Mouse (Mus musculus) testis, adult 2 months (tissue): ENCODE results near the gene Lsm14a. TPM values are rescaled to one million over a fixed set of nuclear protein-coding genes. Genes with fewer than 3 reads are reported as not detected.

Source experiments
- H3K27ac ChIP-seq: fragments of 200-500 bp; 2 replicates; pipeline ENCODE4 v1.5.1; 2012; ENCODE audit warnings: low read depth, low read length; ENCODE audit not compliant: control insufficient read depth, insufficient read depth
- H3K27me3 ChIP-seq: fragments of 200-500 bp; 2 replicates; pipeline ENCODE4 v1.6.1; 2012; ENCODE audit warnings: mild to moderate bottlenecking, low read length, moderate library complexity; ENCODE audit not compliant: control insufficient read depth, insufficient read depth
- H3K36me3 ChIP-seq: fragments of 200-500 bp; 2 replicates; pipeline ENCODE4 v1.6.1; 2012; ENCODE audit warnings: mild to moderate bottlenecking, low read length; ENCODE audit not compliant: control insufficient read depth, insufficient read depth
- H3K4me1 ChIP-seq: fragments of 200-500 bp; 2 replicates; pipeline ENCODE4 v1.6.1; 2012; ENCODE audit warnings: low read length; ENCODE audit not compliant: control insufficient read depth, insufficient read depth
- H3K4me3 ChIP-seq: fragments of 200-500 bp; 2 replicates; pipeline ENCODE4 v1.5.1; 2012; ENCODE audit warnings: low read depth, mild to moderate bottlenecking, low read length, moderate library complexity, mixed read lengths; ENCODE audit not compliant: control insufficient read depth
- CTCF ChIP-seq: fragments of 200-500 bp; IDR thresholded peaks from 2 replicates; pipeline ENCODE4 v1.5.1; 2012; ENCODE audit warnings: low read depth, mild to moderate bottlenecking, inconsistent platforms, low read length, moderate library complexity; ENCODE audit not compliant: control insufficient read depth, insufficient read depth, insufficient replicate concordance
- POLR2A ChIP-seq: fragments of 200-500 bp; IDR thresholded peaks from 2 replicates; pipeline ENCODE4 v1.6.1; 2012; ENCODE audit warnings: low read depth, mild to moderate bottlenecking, inconsistent platforms, low read length, moderate library complexity; ENCODE audit not compliant: control insufficient read depth
- polyA plus RNA-seq: library from polyadenylated mRNA; depleted of rRNA; stranded (reverse); fragments of >200 nt; gene quantifications from 2 replicates; pipeline ENCODE4 v1.2.3, GENCODE M21; 2012; rRNA removed

Gene Lsm14a
- polyA plus RNA-seq, 1 experiment = 36.7 TPM

DNA sequence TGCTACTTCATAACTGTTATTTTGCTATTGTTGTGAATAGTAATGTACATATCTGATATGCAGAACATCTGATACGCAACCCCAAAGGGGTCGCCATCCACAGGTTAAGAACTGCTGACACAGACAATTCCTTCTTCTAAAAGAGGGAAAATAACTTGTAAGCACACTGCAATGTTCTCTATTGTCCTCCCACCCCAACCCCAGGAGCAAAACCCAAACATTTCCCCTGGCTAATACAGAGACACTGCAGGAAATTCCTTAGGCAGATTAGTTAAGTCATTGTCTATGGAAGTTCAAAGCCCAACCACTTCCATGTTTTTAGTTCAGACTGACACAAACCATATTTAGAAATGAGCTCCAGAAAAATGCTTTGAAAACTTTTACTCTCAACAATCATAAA lies 94.3 kb downstream of the Lsm14a start:
- TF ChIP-seq POLR2A = no peak
- TF ChIP-seq CTCF = no peak
- Histone ChIP-seq H3K27me3 (no peaks in the 10 kb centered on the region), H3K27ac (no peak overlapping the region), H3K36me3 (no peaks in the 10 kb centered on the region), H3K4me3 (no peak overlapping the region), H3K4me1 (no peaks in the 10 kb centered on the region)

DNA sequence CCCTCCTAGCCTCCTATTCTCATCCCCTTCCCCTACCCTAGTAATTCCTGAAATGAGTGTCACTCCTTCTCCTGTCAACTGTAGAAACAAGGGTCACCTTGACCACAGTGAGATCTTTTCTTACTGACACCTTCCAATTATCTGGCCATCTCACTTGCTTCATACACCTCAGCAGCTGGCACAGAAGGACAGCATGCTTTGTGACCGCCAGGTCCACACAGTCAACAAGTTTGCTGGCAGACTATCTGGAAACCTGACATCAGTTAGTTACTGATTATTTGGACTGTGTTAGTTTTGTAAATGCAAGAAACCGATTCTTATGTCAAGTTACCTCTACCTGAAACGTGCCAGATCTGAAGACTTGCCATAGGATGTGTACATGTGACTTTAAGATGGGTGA lies 97.0 kb downstream of the Lsm14a start:
- no peaks in the 10 kb centered on the region for H3K36me3 ChIP-seq
- no peaks in the 10 kb centered on the region for H3K4me1 ChIP-seq
- no peaks in the 10 kb centered on the region for H3K27me3 ChIP-seq
- no peak overlapping the region for H3K27ac ChIP-seq
- TF ChIP-seq POLR2A (no peak), CTCF (no peak)
- no peak overlapping the region for H3K4me3 ChIP-seq

Other genes starting within 250 kb of the Lsm14a start
- gene Uba2, start 223.7 kb downstream of the Lsm14a start, polyA plus RNA-seq = 56.6 and 57.1 TPM in 2 replicates
- 32.1 and 34.1 TPM in 2 replicates for gene Pdcd2l, start 196.7 kb downstream of the Lsm14a start, polyA plus RNA-seq
- 456 and 474 TPM in 2 replicates for gene Gpi1, start 163.0 kb downstream of the Lsm14a start, polyA plus RNA-seq
- not detected in 2 replicates for gene Gm6096, start 142.3 kb downstream of the Lsm14a start, polyA plus RNA-seq
- gene 4931406P16Rik, start 79.8 kb downstream of the Lsm14a start, polyA plus RNA-seq = 16.3 and 17.6 TPM in 2 replicates